Mouse (Mus musculus) spleen, embryonic (tissue): ENCODE data around the gene Oog3.

ENCODE experiments used
- CTCF ChIA-PET: fragments of 350-600 bp; sonication (Branson Sonifier 250); formaldehyde crosslinking; loops from one replicate; lab custom pipeline; 2022; lab: Charles Lee

Gene Oog3

GRCm38 (mm10) chr4:144162563-144162962, at the start of gene Oog3:
Oog3 (minus strand) TSS chr4:144162663.
- CTCF ChIA-PET, result no interaction called here

GRCm38 (mm10) chr4:144190419-144190818, 28.0 kb upstream of the Oog3 start, which contains the start of gene Oog2:
Oog2 (plus strand) TSS chr4:144190719.
- CTCF ChIA-PET, result no interaction called here
